Mouse (Mus musculus) testis, adult 2 months (tissue): Measurements from ENCODE around the gene Scmh1.

Experiments
- CTCF ChIP-seq: fragments of 200-500 bp; IDR thresholded peaks from 2 replicates; pipeline ENCODE4 v1.5.1; 2012; ENCODE audit warnings: low read depth, mild to moderate bottlenecking, inconsistent platforms, low read length, moderate library complexity; ENCODE audit not compliant: control insufficient read depth, insufficient read depth, insufficient replicate concordance
- POLR2A ChIP-seq: fragments of 200-500 bp; IDR thresholded peaks from 2 replicates; pipeline ENCODE4 v1.6.1; 2012; ENCODE audit warnings: low read depth, mild to moderate bottlenecking, inconsistent platforms, low read length, moderate library complexity; ENCODE audit not compliant: control insufficient read depth

DNA sequence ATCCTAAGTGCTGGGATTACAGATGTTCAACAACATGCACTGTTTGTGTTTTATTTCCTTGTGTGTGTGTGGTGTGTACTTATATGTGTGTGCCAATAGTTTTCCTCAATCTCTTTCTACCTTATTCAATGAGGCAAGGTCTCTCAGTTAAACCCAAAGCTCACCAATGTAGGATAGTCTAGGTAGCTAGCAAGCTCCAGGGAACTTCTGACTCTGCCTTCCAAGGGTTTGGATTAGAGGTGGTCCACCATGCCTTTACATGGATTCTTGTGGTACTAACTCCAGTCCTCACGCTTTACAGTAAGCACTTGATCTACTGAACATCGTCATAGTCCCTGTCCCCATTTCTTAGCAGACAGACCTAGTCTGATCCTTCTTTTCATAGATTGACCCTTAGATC is 109.3 kb downstream of the Scmh1 start:
- no peak for TF ChIP-seq POLR2A
- TF ChIP-seq CTCF, result no peak
